Mouse (Mus musculus) spleen, adult 2 months (tissue): ENCODE results near the gene Robo2. TPM values are rescaled to one million over a fixed set of nuclear protein-coding genes. Genes with fewer than 3 reads are reported as not detected.

Experiments used
- DNase-seq, 2 experiments: peaks; one replicate each; pipeline versions ENCODE4 v3.0.0 to v3.0.0-alpha.2; 2012 to 2021; ENCODE audit warnings: low spot score in 2 of 2, low read depth in 1 of 2
- H3K27ac ChIP-seq: fragments of 200-500 bp; 2 replicates; pipeline ENCODE4 v1.5.1; 2012; ENCODE audit warnings: low read length, inconsistent platforms; ENCODE audit not compliant: insufficient read depth
- H3K27me3 ChIP-seq: fragments of 200-500 bp; 2 replicates; pipeline ENCODE4 v1.6.1; 2012; ENCODE audit warnings: mild to moderate bottlenecking, moderate library complexity, low read length, inconsistent platforms; ENCODE audit not compliant: control insufficient read depth, insufficient read depth
- H3K36me3 ChIP-seq: fragments of 200-500 bp; 2 replicates; pipeline ENCODE4 v1.6.1; 2012; ENCODE audit warnings: mild to moderate bottlenecking, low read length, inconsistent platforms; ENCODE audit not compliant: control insufficient read depth, insufficient read depth
- H3K4me1 ChIP-seq: fragments of 200-500 bp; 2 replicates; pipeline ENCODE4 v1.6.1; 2011; ENCODE audit warnings: inconsistent platforms; ENCODE audit not compliant: control insufficient read depth, insufficient read depth, insufficient read length
- H3K4me3 ChIP-seq: fragments of 200-500 bp; 2 replicates; pipeline ENCODE4 v1.5.1; 2011; ENCODE audit warnings: mild to moderate bottlenecking, inconsistent platforms; ENCODE audit not compliant: insufficient read depth, insufficient read length; ENCODE audit errors: extremely low read depth
- CTCF ChIP-seq: fragments of 200-500 bp; IDR thresholded peaks from 2 replicates; pipeline ENCODE4 v1.5.1; 2011; ENCODE audit warnings: mild to moderate bottlenecking, inconsistent platforms; ENCODE audit not compliant: insufficient read depth, insufficient read length, insufficient replicate concordance; ENCODE audit errors: extremely low read depth
- POLR2A ChIP-seq: fragments of 200-500 bp; IDR thresholded peaks from 2 replicates; pipeline ENCODE4 v1.6.1; 2011; ENCODE audit warnings: low read depth, low read length, inconsistent platforms
- WGBS: fragments of 180-500 bp; shearing (Covaris S2); methylation state at CpG from one replicate; pipeline ENCODE4 v1.1.7; 2018; 5-methylcytosine and 5-hydroxymethylcytosine counted together
- polyA plus RNA-seq: library from polyadenylated mRNA; depleted of rRNA; stranded (reverse); fragments of >200 nt; gene quantifications from 2 replicates; pipeline ENCODE4 v1.2.3, GENCODE M21; 2012

Robo2 gene
- polyA plus RNA-seq, 1 experiment: 5.2 TPM

- WGBS: 89% methylated on average over 6 of the region's 6 CpGs
- Histone ChIP-seq H3K36me3 (no peaks in the 10 kb centered on the region), H3K4me3 (no peak overlapping the region), H3K27ac (no peak overlapping the region), H3K4me1 (no peaks in the 10 kb centered on the region), H3K27me3 (no peaks in the 10 kb centered on the region)
- DNase-seq: no peak
- TF ChIP-seq CTCF (no peak), POLR2A (no peak)
These were observed 452.1 kb downstream of the Robo2 start for GRCm38 (mm10) chr16:73959479-73959970.

DNA sequence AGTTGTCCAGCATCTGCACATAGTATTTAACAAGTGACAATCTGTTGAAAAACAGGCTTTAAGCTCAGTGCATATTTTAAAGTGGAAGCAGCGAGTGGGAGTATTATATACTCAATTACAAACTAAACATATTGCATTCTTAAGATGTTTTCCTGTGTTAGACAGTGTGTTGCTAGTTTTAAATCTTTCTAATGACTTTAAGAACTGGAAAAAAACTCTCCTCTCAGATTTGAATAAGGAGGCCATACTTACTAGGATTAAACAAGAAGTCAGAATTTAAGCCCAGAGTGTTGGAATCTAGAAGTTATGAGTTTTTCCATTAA is 453.1 kb downstream of the Robo2 start:
- Histone ChIP-seq H3K27ac (no peak overlapping the region), H3K4me3 (no peak overlapping the region), H3K4me1 (no peaks in the 10 kb centered on the region), H3K27me3 (no peaks in the 10 kb centered on the region), H3K36me3 (no peaks in the 10 kb centered on the region)
- DNase-seq: no peak
- TF ChIP-seq POLR2A (no peak), CTCF (no peak)
- 79% methylated on average over 1 of the region's 1 CpGs for WGBS

DNA sequence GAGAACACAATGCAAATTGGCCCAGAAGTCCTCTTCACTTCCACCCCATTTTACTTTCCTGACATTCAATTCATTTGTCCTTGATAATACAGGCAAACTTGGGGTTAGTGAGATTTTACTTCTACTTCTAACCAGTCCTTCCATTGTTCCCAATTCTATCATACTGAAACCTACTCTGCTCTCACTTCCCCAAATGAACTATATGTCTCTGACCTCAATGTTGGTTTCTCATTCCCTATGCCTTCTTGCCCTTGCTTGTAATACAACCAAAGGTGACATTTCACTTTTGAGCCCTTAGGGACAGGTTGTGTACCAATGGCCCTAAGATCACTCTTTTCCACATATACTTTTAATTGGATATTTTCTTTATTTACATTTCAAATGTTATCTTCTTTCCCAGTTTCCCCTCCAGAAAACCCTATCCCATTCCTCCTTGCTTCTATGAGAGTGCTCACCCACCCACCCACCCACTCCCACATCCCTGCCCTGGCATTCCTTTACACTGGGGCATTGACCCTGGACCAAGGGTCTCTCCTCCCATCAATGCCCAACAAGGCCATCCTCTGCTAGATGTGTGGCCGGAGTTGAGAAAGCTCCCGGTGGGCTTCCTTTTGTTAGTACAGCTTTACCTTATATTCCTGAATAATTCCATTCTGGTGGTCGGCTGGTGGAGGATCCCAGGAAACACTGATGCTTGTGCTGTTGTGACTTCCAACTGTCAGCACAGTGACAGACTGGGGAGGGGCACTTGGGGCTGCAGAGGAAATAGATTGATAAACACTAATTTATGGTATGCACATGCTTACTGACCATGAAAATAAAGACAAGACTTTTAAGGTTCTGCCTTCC is 453.7 kb downstream of the Robo2 start:
- Histone ChIP-seq H3K27ac (no peak overlapping the region), H3K4me1 (no peaks in the 10 kb centered on the region), H3K36me3 (no peaks in the 10 kb centered on the region), H3K27me3 (no peaks in the 10 kb centered on the region), H3K4me3 (no peak overlapping the region)
- TF ChIP-seq CTCF: no peak
- 85% methylated on average over 3 of the region's 3 CpGs for WGBS
- no peak for DNase-seq

DNA sequence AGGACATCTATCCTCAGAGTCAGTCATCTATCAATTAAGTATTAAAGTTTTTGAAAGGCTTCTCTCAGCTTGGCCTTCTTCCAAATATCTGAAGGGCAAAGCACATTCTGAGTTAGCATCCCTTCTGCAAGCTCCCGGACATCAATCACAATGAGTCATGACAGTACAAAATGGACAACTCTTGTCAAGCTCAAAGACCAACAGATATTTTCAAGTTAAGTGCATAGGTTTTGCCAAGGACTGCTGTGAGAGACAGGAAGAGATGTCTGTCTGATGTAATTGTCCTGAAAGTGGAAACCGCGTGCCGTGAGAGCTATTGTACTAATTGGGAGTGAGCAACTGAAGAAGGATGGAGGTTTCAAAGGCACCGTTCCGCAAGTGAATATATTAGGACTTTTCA is 465.5 kb downstream of the Robo2 start:
- Histone ChIP-seq H3K27me3 (no peaks in the 10 kb centered on the region), H3K27ac (no peak overlapping the region), H3K36me3 (no peaks in the 10 kb centered on the region), H3K4me3 (no peak overlapping the region), H3K4me1 (no peaks in the 10 kb centered on the region)
- no peak for TF ChIP-seq CTCF
- 89% methylated on average over 6 of the region's 6 CpGs for WGBS
- DNase-seq: no peak

DNA sequence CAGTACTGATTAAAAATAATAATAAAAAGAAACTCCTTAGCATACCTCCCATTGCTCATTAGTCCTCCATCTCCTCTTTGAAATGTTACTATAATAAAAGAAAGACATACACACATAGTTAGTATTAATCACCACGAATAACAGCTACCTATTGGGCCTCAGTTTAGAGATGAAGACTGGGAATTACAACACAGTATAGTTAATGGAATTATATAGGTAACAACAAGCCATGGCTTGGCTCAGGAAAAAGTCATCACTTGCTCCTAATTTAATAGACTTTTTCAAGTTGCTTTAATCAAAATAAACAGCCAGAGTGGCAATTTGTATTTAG is 471.4 kb downstream of the Robo2 start:
- no peak overlapping the region for H3K27ac ChIP-seq
- no peaks in the 10 kb centered on the region for H3K27me3 ChIP-seq
- 60% methylated on average over 1 of the region's 1 CpGs for WGBS
- DNase-seq: no peak
- no peaks in the 10 kb centered on the region for H3K4me1 ChIP-seq
- H3K36me3 ChIP-seq: no peaks in the 10 kb centered on the region
- TF ChIP-seq POLR2A (no peak), CTCF (no peak)
- no peak overlapping the region for H3K4me3 ChIP-seq

DNA sequence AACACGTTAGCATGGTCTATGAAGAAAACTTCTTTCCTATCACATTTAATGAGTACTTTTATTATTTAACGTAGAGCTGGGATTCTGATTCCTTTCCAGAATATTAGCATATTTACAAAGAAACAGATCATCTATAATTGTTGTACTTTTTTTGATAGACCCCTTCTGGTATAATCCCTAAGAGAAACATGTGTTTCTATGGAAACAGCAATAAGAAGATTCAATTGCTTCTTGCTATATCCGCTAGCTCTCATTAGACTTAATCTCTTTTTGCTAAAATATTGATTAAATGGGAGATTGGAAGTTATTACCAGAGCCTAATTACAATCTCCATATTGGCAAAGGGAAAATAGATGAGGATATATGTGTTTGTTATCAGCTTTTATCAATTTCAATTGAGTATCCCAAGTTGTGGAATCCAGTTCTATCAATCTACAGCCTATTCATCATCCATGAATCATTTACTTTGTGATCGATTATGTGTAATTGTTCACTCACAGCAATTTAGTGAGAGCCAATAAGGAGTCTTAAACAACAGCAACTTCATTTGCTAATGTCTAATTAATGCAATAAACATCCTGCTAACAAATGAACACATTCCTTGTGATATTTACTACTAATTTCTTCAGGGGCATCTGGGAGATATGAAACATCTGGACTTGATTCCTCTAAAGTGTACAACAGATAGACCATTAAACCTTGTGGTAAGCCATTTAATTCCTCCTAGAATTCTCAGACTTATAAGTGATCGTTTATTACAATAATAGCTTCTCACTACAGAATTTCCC is 472.0 kb downstream of the Robo2 start:
- 83% methylated on average over 5 of the region's 5 CpGs for WGBS
- H3K27ac ChIP-seq: no peak overlapping the region
- no peaks in the 10 kb centered on the region for H3K4me1 ChIP-seq
- H3K36me3 ChIP-seq: no peaks in the 10 kb centered on the region
- no peak overlapping the region for H3K4me3 ChIP-seq
- no peak for TF ChIP-seq CTCF
- no peaks in the 10 kb centered on the region for H3K27me3 ChIP-seq
- DNase-seq: no peak

- WGBS: 83% methylated on average over 4 of the region's 4 CpGs
These were observed 481.3 kb downstream of the Robo2 start for GRCm38 (mm10) chr16:73930323-73930722.

More at GRCm38 (mm10) chr16:73930323-73930722, 481.3 kb downstream of the Robo2 start:
- DNase-seq: no peak
- H3K4me1 ChIP-seq: no peaks in the 10 kb centered on the region
- H3K4me3 ChIP-seq: no peak overlapping the region
- H3K27me3 ChIP-seq: no peaks in the 10 kb centered on the region
- no peak overlapping the region for H3K27ac ChIP-seq
- H3K36me3 ChIP-seq: no peaks in the 10 kb centered on the region
- no peak for TF ChIP-seq POLR2A
- TF ChIP-seq CTCF: no peak
